Mouse (Mus musculus): ENCODE data around the gene Olfr125. TPM values are rescaled to one million over a fixed set of nuclear protein-coding genes. Genes with fewer than 3 reads are reported as not detected.

Olfr125 gene
- polyA plus RNA-seq (2012; rRNA removed; ENCODE audit: low replicate concordance): not detected in 2 replicates

GRCm38 (mm10) chr17:37832649-37833048, at the start of gene Olfr125:
Gene Olfr125, plus strand, starts transcription at chr17:37832949.

GRCm38 (mm10) chr17:37793229-37793628, 39.5 kb upstream of the Olfr125 start, which contains the start of gene Olfr123:
Gene Olfr123, plus strand, starts transcription at chr17:37793529.

GRCm38 (mm10) chr17:37799588-37799987, 33.2 kb upstream of the Olfr125 start, which contains the start of gene Olfr124:
Gene Olfr124, plus strand, starts transcription at chr17:37799888.

GRCm38 (mm10) chr17:37847183-37847582, 14.4 kb downstream of the Olfr125 start, which contains the start of gene Olfr126:
Gene Olfr126, plus strand, starts transcription at chr17:37847483.

Other genes with a start within 250 kb of the Olfr125 start
- gene Olfr114, start 240.2 kb upstream of the Olfr125 start, polyA plus RNA-seq (2012; rRNA removed; ENCODE audit: low replicate concordance): not detected in 2 replicates
- not detected in 2 replicates for gene Olfr115, start 205.8 kb upstream of the Olfr125 start, polyA plus RNA-seq (2012; rRNA removed; ENCODE audit: low replicate concordance)
- not detected in 2 replicates for gene Olfr116, start 205.8 kb upstream of the Olfr125 start, polyA plus RNA-seq (2012; rRNA removed; ENCODE audit: low replicate concordance)
- gene Olfr117, start 169.2 kb upstream of the Olfr125 start, polyA plus RNA-seq (2012; rRNA removed; ENCODE audit: low replicate concordance): not detected in 2 replicates
- not detected in 2 replicates for gene Olfr118, start 166.0 kb upstream of the Olfr125 start, polyA plus RNA-seq (2012; rRNA removed; ENCODE audit: low replicate concordance)
- gene Olfr119, start 136.4 kb upstream of the Olfr125 start, polyA plus RNA-seq (2012; rRNA removed; ENCODE audit: low replicate concordance): not detected in 2 replicates
- not detected in 2 replicates for gene Olfr120, start 111.1 kb upstream of the Olfr125 start, polyA plus RNA-seq (2012; rRNA removed; ENCODE audit: low replicate concordance)
- gene Olfr121, start 84.1 kb upstream of the Olfr125 start, polyA plus RNA-seq (2012; rRNA removed; ENCODE audit: low replicate concordance): not detected in 2 replicates
- not detected in 2 replicates for gene Olfr122, start 64.3 kb upstream of the Olfr125 start, polyA plus RNA-seq (2012; rRNA removed; ENCODE audit: low replicate concordance)
- gene Olfr123, start 39.4 kb upstream of the Olfr125 start, polyA plus RNA-seq (2012; rRNA removed; ENCODE audit: low replicate concordance): not detected in 2 replicates
- not detected in 2 replicates for gene Olfr124, start 33.1 kb upstream of the Olfr125 start, polyA plus RNA-seq (2012; rRNA removed; ENCODE audit: low replicate concordance)
- not detected in 2 replicates for gene Olfr126, start 14.5 kb downstream of the Olfr125 start, polyA plus RNA-seq (2012; rRNA removed; ENCODE audit: low replicate concordance)
- gene Olfr127, start 67.5 kb downstream of the Olfr125 start, polyA plus RNA-seq (2012; rRNA removed; ENCODE audit: low replicate concordance): not detected in 2 replicates
- gene Olfr128, start 87.6 kb downstream of the Olfr125 start, polyA plus RNA-seq (2012; rRNA removed; ENCODE audit: low replicate concordance): not detected in 2 replicates
- not detected in 2 replicates for gene Olfr761, start 120.1 kb downstream of the Olfr125 start, polyA plus RNA-seq (2012; rRNA removed; ENCODE audit: low replicate concordance)
- not detected in 2 replicates for gene Olfr129, start 227.1 kb downstream of the Olfr125 start, polyA plus RNA-seq (2012; rRNA removed; ENCODE audit: low replicate concordance)
- not detected in 2 replicates for gene Olfr130, start 231.0 kb downstream of the Olfr125 start, polyA plus RNA-seq (2012; rRNA removed; ENCODE audit: low replicate concordance)